Mouse (Mus musculus) hindbrain, embryonic 12.5 days (tissue): ENCODE data around the gene Tob1. TPM values are rescaled to one million over a fixed set of nuclear protein-coding genes. Genes with fewer than 3 reads are reported as not detected.

Experiments used
- ATAC-seq: fragments of 200-750 bp; cut with Nextera tagmentation; 2 replicates; pipeline ENCODE4 v1.8.0; 2017; ENCODE audit warnings: moderate TSS enrichment; ENCODE audit not compliant: low FRiP score
- H3K27ac ChIP-seq: fragments of 300-500 bp; sonication (generic); 2 replicates; pipeline ENCODE4 v1.5.1; 2016; ENCODE audit warnings: mild to moderate bottlenecking
- H3K27me3 ChIP-seq: fragments of 300-500 bp; sonication (generic); 2 replicates; pipeline ENCODE4 v1.6.1; 2016; ENCODE audit warnings: mild to moderate bottlenecking
- H3K36me3 ChIP-seq: fragments of 300-500 bp; sonication (generic); 2 replicates; pipeline ENCODE4 v1.6.1; 2016; ENCODE audit warnings: mild to moderate bottlenecking
- H3K4me1 ChIP-seq: fragments of 300-500 bp; sonication (generic); 2 replicates; pipeline ENCODE4 v1.6.1; 2016
- H3K4me2 ChIP-seq: fragments of 300-500 bp; sonication (generic); replicated peaks from 2 replicates; pipeline ENCODE4 v1.6.1; 2016; ENCODE audit warnings: mild to moderate bottlenecking
- H3K4me3 ChIP-seq: fragments of 300-500 bp; sonication (generic); 2 replicates; pipeline ENCODE4 v1.5.1; 2016; ENCODE audit warnings: mild to moderate bottlenecking
- H3K9ac ChIP-seq: fragments of 300-500 bp; sonication (generic); 2 replicates; pipeline ENCODE4 v1.6.1; 2016; ENCODE audit warnings: mild to moderate bottlenecking, moderate library complexity
- H3K9me3 ChIP-seq: fragments of 300-500 bp; sonication (generic); replicated peaks from 2 replicates; pipeline ENCODE4 v1.6.1; 2016; ENCODE audit warnings: mild to moderate bottlenecking
- WGBS: fragments of 180-500 bp; shearing (Covaris S2); methylation state at CpG from one replicate; pipeline ENCODE4 v1.1.7; 2016; 5-methylcytosine and 5-hydroxymethylcytosine counted together
- polyA plus RNA-seq: library from polyadenylated mRNA; unstranded; fragments of >200 nt; fragmentation: Nextera tagmentation; extraction: Ambion mirVana; gene quantifications from 2 replicates; pipeline ENCODE4 v1.2.1, GENCODE M21; 2016

The Tob1 gene
- polyA plus RNA-seq, 1 experiment from 2014 or later, result 41.7 TPM

GRCm38 (mm10) chr11:94202106-94202505 lies 9.1 kb upstream of the Tob1 start:
- no peak overlapping the region for H3K4me3 ChIP-seq
- no peak overlapping the region for H3K4me2 ChIP-seq
- no peaks in the 10 kb centered on the region for H3K36me3 ChIP-seq
- no peaks in the 10 kb centered on the region for H3K9me3 ChIP-seq
- no peak overlapping the region for H3K27ac ChIP-seq
- no peaks in the 10 kb centered on the region for H3K27me3 ChIP-seq
- H3K9ac ChIP-seq, result no peak overlapping the region
- ATAC-seq, result no peak
- WGBS, result 91% methylated on average over 5 of the region's 5 CpGs
- H3K4me1 ChIP-seq, result peaks cover 5% of the 10 kb centered on the region; the same call in 1 of the 2 replicates

- Histone ChIP-seq H3K27me3 (no peaks in the 10 kb centered on the region), H3K9me3 (no peaks in the 10 kb centered on the region), H3K27ac (no peak overlapping the region), H3K4me1 (peaks cover 5% of the 10 kb centered on the region; the same call in 1 of the 2 replicates), H3K4me3 (no peak overlapping the region), H3K9ac (no peak overlapping the region), H3K4me2 (no peak overlapping the region), H3K36me3 (no peaks in the 10 kb centered on the region)
- no peak for ATAC-seq
- whole genome bisulfite sequencing, result 74% methylated on average over 3 of the region's 3 CpGs
Observed at GRCm38 (mm10) chr11:94203066-94203465, 8.2 kb upstream of the Tob1 start.

GRCm38 (mm10) chr11:94206398-94207114 lies 4.7 kb upstream of the Tob1 start:
- H3K4me3 ChIP-seq, result no peak overlapping the region
- no peaks in the 10 kb centered on the region for H3K9me3 ChIP-seq
- 57% methylated on average over 10 of the region's 10 CpGs for WGBS
- H3K4me1 ChIP-seq, result peaks cover 5% of the 10 kb centered on the region; the same call in 1 of the 2 replicates
- H3K4me2 ChIP-seq, result no peak overlapping the region
- no peak for ATAC-seq
- H3K27ac ChIP-seq, result no peak overlapping the region
- H3K27me3 ChIP-seq, result no peaks in the 10 kb centered on the region
- H3K9ac ChIP-seq, result no peak overlapping the region
- no peaks in the 10 kb centered on the region for H3K36me3 ChIP-seq

- Histone ChIP-seq H3K4me2 (peak overlapping the region; percentile 87; the same call in 1 of the 2 replicates), H3K9me3 (no peaks in the 10 kb centered on the region), H3K9ac (peak overlapping the region; percentile 65; the same call in 1 of the 2 replicates), H3K4me3 (no peak overlapping the region), H3K4me1 (peaks cover 15% of the 10 kb centered on the region), H3K36me3 (peaks cover 3% of the 10 kb centered on the region), H3K27me3 (no peaks in the 10 kb centered on the region), H3K27ac (no peak overlapping the region)
- ATAC-seq, result no peak
- 55% methylated on average over 8 of the region's 8 CpGs for WGBS
Observed at GRCm38 (mm10) chr11:94208811-94209675, 2.2 kb upstream of the Tob1 start.

GRCm38 (mm10) chr11:94209695-94210131 lies 1.5 kb upstream of the Tob1 start:
- 3% methylated on average over 14 of the region's 14 CpGs for WGBS
- no peak for ATAC-seq
- H3K36me3 ChIP-seq, result peaks cover 8% of the 10 kb centered on the region

GRCm38 (mm10) chr11:94210191-94211086 lies 815 bp upstream of the Tob1 start:
- H3K9ac ChIP-seq, result peak overlapping the region; percentile 65
- no peaks in the 10 kb centered on the region for H3K27me3 ChIP-seq
- peaks cover 21% of the 10 kb centered on the region for H3K4me1 ChIP-seq
- under 1% methylated on average over 42 of the region's 56 CpGs for WGBS
- peak overlapping the region; percentile 87 for H3K4me2 ChIP-seq
- ATAC-seq, result peak; percentile 82
- no peaks in the 10 kb centered on the region for H3K9me3 ChIP-seq
- peaks cover 8% of the 10 kb centered on the region for H3K36me3 ChIP-seq
- H3K4me3 ChIP-seq, result peak overlapping the region; percentile 98
- peak overlapping the region; percentile 99 for H3K27ac ChIP-seq

More at GRCm38 (mm10) chr11:94209695-94210131, 1.5 kb upstream of the Tob1 start:
- peak overlapping the region; percentile 65 for H3K9ac ChIP-seq
- no peaks in the 10 kb centered on the region for H3K27me3 ChIP-seq
- H3K4me2 ChIP-seq, result peak overlapping the region; percentile 87
- peak overlapping the region; percentile 98 for H3K4me3 ChIP-seq
- peaks cover 20% of the 10 kb centered on the region for H3K4me1 ChIP-seq
- peak overlapping the region; percentile 99 for H3K27ac ChIP-seq
- no peaks in the 10 kb centered on the region for H3K9me3 ChIP-seq

GRCm38 (mm10) chr11:94211651-94212488 lies 616 bp downstream of the Tob1 start:
- Histone ChIP-seq H3K27ac (peak overlapping the region; percentile 99), H3K4me2 (peak overlapping the region; percentile 87), H3K27me3 (no peaks in the 10 kb centered on the region), H3K4me1 (peaks cover 17% of the 10 kb centered on the region), H3K4me3 (peak overlapping the region; percentile 98), H3K9me3 (no peaks in the 10 kb centered on the region), H3K9ac (peak overlapping the region; percentile 99), H3K36me3 (peaks cover 8% of the 10 kb centered on the region)
- WGBS, result under 1% methylated on average over 42 of the region's 61 CpGs
- ATAC-seq, result peak; percentile 39

- Histone ChIP-seq H3K27me3 (no peaks in the 10 kb centered on the region), H3K9me3 (no peaks in the 10 kb centered on the region), H3K4me2 (peak overlapping the region; percentile 87), H3K4me1 (peaks cover 17% of the 10 kb centered on the region), H3K36me3 (peaks cover 8% of the 10 kb centered on the region), H3K9ac (peak overlapping the region; percentile 99), H3K27ac (peak overlapping the region; percentile 99), H3K4me3 (peak overlapping the region; percentile 98)
- ATAC-seq, result no peak
- 1% methylated on average over 7 of the region's 7 CpGs for WGBS
Observed at GRCm38 (mm10) chr11:94212489-94212836, 1.2 kb downstream of the Tob1 start.

GRCm38 (mm10) chr11:94212997-94213396 lies 1.7 kb downstream of the Tob1 start:
- peak overlapping the region; percentile 99 for H3K9ac ChIP-seq
- peaks cover 8% of the 10 kb centered on the region for H3K36me3 ChIP-seq
- ATAC-seq, result no peak
- H3K4me3 ChIP-seq, result peak overlapping the region; percentile 98
- peaks cover 17% of the 10 kb centered on the region for H3K4me1 ChIP-seq
- no peaks in the 10 kb centered on the region for H3K27me3 ChIP-seq
- H3K27ac ChIP-seq, result no peak overlapping the region
- no peaks in the 10 kb centered on the region for H3K9me3 ChIP-seq
- 70% methylated on average over 4 of the region's 4 CpGs for WGBS
- H3K4me2 ChIP-seq, result peak overlapping the region; percentile 87

- Histone ChIP-seq H3K9me3 (no peaks in the 10 kb centered on the region), H3K9ac (peak overlapping the region; percentile 53), H3K4me1 (peaks cover 17% of the 10 kb centered on the region), H3K4me2 (peak overlapping the region; percentile 87), H3K36me3 (peaks cover 8% of the 10 kb centered on the region), H3K27me3 (no peaks in the 10 kb centered on the region), H3K4me3 (peak overlapping the region; percentile 6; the same call in 1 of the 2 replicates), H3K27ac (no peak overlapping the region; the same call in 1 of the 2 replicates)
- 88% methylated on average over 29 of the region's 29 CpGs for WGBS
- ATAC-seq, result no peak
Observed at GRCm38 (mm10) chr11:94213735-94214594, 2.7 kb downstream of the Tob1 start.
